Mouse (Mus musculus): ENCODE measurements at regions not wholly inside any gene's neighbourhood (a gene's known extent, or its start where the extent isn't known, plus 50 kb on each side); places are given as distances from the start of the nearest gene placed in this dataset.

- no peak for TF ChIP-seq CTCF (IDR thresholded peaks at IDR 0.05; ENCODE audit: borderline replicate concordance, insufficient read depth, low read length)
- TF ChIP-seq POLR2A (IDR thresholded peaks at IDR 0.05; ENCODE audit: low read depth, low read length) = no peak
These were observed 76.8 kb downstream of the Dll1 start for GRCm38 (mm10) chr17:15299743-15300371.
